Mouse (Mus musculus) forebrain, embryonic 10.5 days (tissue): Measurements from ENCODE around the gene Wfikkn1. TPM values are rescaled to one million over a fixed set of nuclear protein-coding genes. Genes with fewer than 3 reads are reported as not detected.
A peak's percentile ranks its signal among the peaks of the same experiment; 100 is the strongest.

Source experiments
- DNase-seq: peaks from one replicate; pipeline ENCODE4 v3.0.0-alpha.2; 2017; ENCODE audit warnings: low spot score; ENCODE audit errors: extremely low spot score
- H3K27ac ChIP-seq: fragments of 300-500 bp; sonication (generic); 2 replicates; pipeline ENCODE4 v1.5.1; 2016; ENCODE audit warnings: mild to moderate bottlenecking
- H3K27me3 ChIP-seq: fragments of 300-500 bp; sonication (generic); 2 replicates; pipeline ENCODE4 v1.6.1; 2016; ENCODE audit warnings: mild to moderate bottlenecking; ENCODE audit not compliant: poor library complexity, severe bottlenecking
- H3K36me3 ChIP-seq: fragments of 300-500 bp; sonication (generic); replicated peaks from 2 replicates; pipeline ENCODE4 v1.6.1; 2016; ENCODE audit warnings: mild to moderate bottlenecking, moderate library complexity
- H3K4me1 ChIP-seq: fragments of 300-500 bp; sonication (generic); 2 replicates; pipeline ENCODE4 v1.6.1; 2016
- H3K4me3 ChIP-seq: fragments of 300-500 bp; sonication (generic); 2 replicates; pipeline ENCODE4 v1.5.1; 2016; ENCODE audit warnings: mild to moderate bottlenecking, moderate library complexity
- H3K9me3 ChIP-seq: fragments of 300-500 bp; sonication (generic); 2 replicates; pipeline ENCODE4 v1.6.1; 2016; ENCODE audit warnings: mild to moderate bottlenecking, moderate library complexity
- WGBS: fragments of 180-500 bp; shearing (Covaris S2); methylation state at CpG from one replicate; pipeline ENCODE4 v1.1.7; 2016; 5-methylcytosine and 5-hydroxymethylcytosine counted together
- polyA plus RNA-seq: library from polyadenylated mRNA; unstranded; fragments of >200 nt; fragmentation: Nextera tagmentation; extraction: Ambion mirVana; gene quantifications from 2 replicates; pipeline ENCODE4 v1.2.1, GENCODE M21; 2016

The Wfikkn1 gene
- polyA plus RNA-seq, 1 experiment from 2014 or later = 4.2 TPM

GRCm38 (mm10) chr17:25907640-25908039 is 27.0 kb upstream of the Wfikkn1 start:
- Histone ChIP-seq H3K27me3 (no peaks in the 10 kb centered on the region), H3K4me1 (no peaks in the 10 kb centered on the region), H3K4me3 (no peak overlapping the region), H3K27ac (no peak overlapping the region), H3K9me3 (no peaks in the 10 kb centered on the region), H3K36me3 (peaks cover 19% of the 10 kb centered on the region)
- 86% methylated on average over 2 of the region's 2 CpGs for WGBS
- no peak for DNase-seq

- Histone ChIP-seq H3K9me3 (no peaks in the 10 kb centered on the region; the same call in 1 of the 2 replicates), H3K27ac (no peak overlapping the region), H3K36me3 (peaks cover 31% of the 10 kb centered on the region), H3K4me1 (no peaks in the 10 kb centered on the region), H3K27me3 (no peaks in the 10 kb centered on the region), H3K4me3 (no peak overlapping the region)
- no peak for DNase-seq
- WGBS = 85% methylated on average over 3 of the region's 3 CpGs
These were observed 22.4 kb upstream of the Wfikkn1 start for GRCm38 (mm10) chr17:25903061-25903460.

- Histone ChIP-seq H3K4me3 (no peak overlapping the region), H3K27me3 (no peaks in the 10 kb centered on the region), H3K9me3 (no peaks in the 10 kb centered on the region; the same call in 1 of the 2 replicates), H3K4me1 (peaks cover 17% of the 10 kb centered on the region), H3K27ac (no peak overlapping the region), H3K36me3 (peaks cover 22% of the 10 kb centered on the region)
- 92% methylated on average over 1 of the region's 1 CpGs for WGBS
- DNase-seq = no peak
These were observed 19.5 kb upstream of the Wfikkn1 start for GRCm38 (mm10) chr17:25900193-25900592.

- peaks cover 12% of the 10 kb centered on the region for H3K36me3 ChIP-seq
- H3K4me3 ChIP-seq = no peak overlapping the region
- WGBS = 70% methylated on average over 12 of the region's 12 CpGs
- no peaks in the 10 kb centered on the region; the same call in 1 of the 2 replicates for H3K9me3 ChIP-seq
- no peaks in the 10 kb centered on the region for H3K27me3 ChIP-seq
- H3K27ac ChIP-seq = peak overlapping the region; percentile 53; the same call in 1 of the 2 replicates
- DNase-seq = no peak
- peaks cover 23% of the 10 kb centered on the region for H3K4me1 ChIP-seq
These were observed 15.2 kb upstream of the Wfikkn1 start for GRCm38 (mm10) chr17:25895891-25896290.

- Histone ChIP-seq H3K36me3 (peaks cover 7% of the 10 kb centered on the region), H3K4me1 (peaks cover 23% of the 10 kb centered on the region), H3K4me3 (no peak overlapping the region), H3K9me3 (no peaks in the 10 kb centered on the region), H3K27ac (peak overlapping the region; percentile 53; the same call in 1 of the 2 replicates), H3K27me3 (no peaks in the 10 kb centered on the region)
- 28% methylated on average over 2 of the region's 2 CpGs for WGBS
- DNase-seq = no peak
These were observed 14.8 kb upstream of the Wfikkn1 start for GRCm38 (mm10) chr17:25895415-25895814.

- Histone ChIP-seq H3K27me3 (no peaks in the 10 kb centered on the region), H3K36me3 (peaks cover 12% of the 10 kb centered on the region), H3K4me1 (peaks cover 23% of the 10 kb centered on the region), H3K27ac (peak overlapping the region; percentile 72), H3K9me3 (no peaks in the 10 kb centered on the region), H3K4me3 (no peak overlapping the region; the same call in 1 of the 2 replicates)
- 29% methylated on average over 2 of the region's 2 CpGs for WGBS
- peak; percentile 67 for DNase-seq
These were observed 13.4 kb upstream of the Wfikkn1 start for GRCm38 (mm10) chr17:25893975-25894617.

- Histone ChIP-seq H3K36me3 (peaks cover 47% of the 10 kb centered on the region), H3K4me1 (peaks cover 13% of the 10 kb centered on the region), H3K27me3 (no peaks in the 10 kb centered on the region), H3K9me3 (no peaks in the 10 kb centered on the region), H3K27ac (no peak overlapping the region), H3K4me3 (no peak overlapping the region)
- DNase-seq = no peak
- 85% methylated on average over 3 of the region's 3 CpGs for WGBS
These were observed 8.2 kb upstream of the Wfikkn1 start for GRCm38 (mm10) chr17:25888837-25889236.

- no peak for DNase-seq
- no peak overlapping the region for H3K27ac ChIP-seq
- H3K4me1 ChIP-seq = peaks cover 27% of the 10 kb centered on the region
- H3K36me3 ChIP-seq = peaks cover 60% of the 10 kb centered on the region
- no peak overlapping the region for H3K4me3 ChIP-seq
- H3K27me3 ChIP-seq = no peaks in the 10 kb centered on the region
- 92% methylated on average over 10 of the region's 10 CpGs for WGBS
- no peaks in the 10 kb centered on the region for H3K9me3 ChIP-seq
These were observed 6.8 kb upstream of the Wfikkn1 start for GRCm38 (mm10) chr17:25887467-25887866.

- H3K4me3 ChIP-seq = no peak overlapping the region
- peaks cover 66% of the 10 kb centered on the region for H3K36me3 ChIP-seq
- no peaks in the 10 kb centered on the region for H3K9me3 ChIP-seq
- peaks cover 33% of the 10 kb centered on the region for H3K4me1 ChIP-seq
- no peak for DNase-seq
- no peaks in the 10 kb centered on the region for H3K27me3 ChIP-seq
- H3K27ac ChIP-seq = no peak overlapping the region
These were observed 6.1 kb upstream of the Wfikkn1 start for GRCm38 (mm10) chr17:25886806-25887205.

GRCm38 (mm10) chr17:25885636-25886035 is 5.0 kb upstream of the Wfikkn1 start:
- no peaks in the 10 kb centered on the region for H3K27me3 ChIP-seq
- H3K9me3 ChIP-seq = no peaks in the 10 kb centered on the region
- H3K4me1 ChIP-seq = peaks cover 45% of the 10 kb centered on the region
- DNase-seq = no peak
- peaks cover 66% of the 10 kb centered on the region for H3K36me3 ChIP-seq
- H3K27ac ChIP-seq = no peak overlapping the region
- no peak overlapping the region for H3K4me3 ChIP-seq
- 60% methylated on average over 4 of the region's 4 CpGs for WGBS

GRCm38 (mm10) chr17:25883824-25884223 is 3.2 kb upstream of the Wfikkn1 start:
- Histone ChIP-seq H3K4me1 (peaks cover 63% of the 10 kb centered on the region), H3K27me3 (no peaks in the 10 kb centered on the region), H3K36me3 (peaks cover 63% of the 10 kb centered on the region), H3K27ac (0 out of 2 replicates have a peak overlapping the region, but pooled peaks have one; percentile 87), H3K4me3 (no peak overlapping the region), H3K9me3 (no peaks in the 10 kb centered on the region)
- DNase-seq = no peak
- 82% methylated on average over 3 of the region's 3 CpGs for WGBS

- Histone ChIP-seq H3K36me3 (peaks cover 63% of the 10 kb centered on the region), H3K9me3 (no peaks in the 10 kb centered on the region), H3K27ac (peak overlapping the region; percentile 87; the same call in 1 of the 2 replicates), H3K4me3 (no peak overlapping the region), H3K4me1 (peaks cover 69% of the 10 kb centered on the region), H3K27me3 (no peaks in the 10 kb centered on the region)
- WGBS = 84% methylated on average over 8 of the region's 8 CpGs
- DNase-seq = no peak
These were observed 2.6 kb upstream of the Wfikkn1 start for GRCm38 (mm10) chr17:25883268-25883667.

GRCm38 (mm10) chr17:25882306-25882705 is 1.6 kb upstream of the Wfikkn1 start:
- Histone ChIP-seq H3K27me3 (no peaks in the 10 kb centered on the region), H3K9me3 (no peaks in the 10 kb centered on the region), H3K4me1 (peaks cover 74% of the 10 kb centered on the region), H3K4me3 (peak overlapping the region; percentile 13; the same call in 1 of the 2 replicates), H3K27ac (peak overlapping the region; percentile 87), H3K36me3 (peaks cover 63% of the 10 kb centered on the region)
- 34% methylated on average over 5 of the region's 5 CpGs for WGBS
- DNase-seq = no peak
